Mouse (Mus musculus): ENCODE results near the gene Ube2d3. TPM values are rescaled to one million over a fixed set of nuclear protein-coding genes. Genes with fewer than 3 reads are reported as not detected.

The Ube2d3 gene
- polyA plus RNA-seq, 1 experiment from 2014 or later: 281 TPM

DNA sequence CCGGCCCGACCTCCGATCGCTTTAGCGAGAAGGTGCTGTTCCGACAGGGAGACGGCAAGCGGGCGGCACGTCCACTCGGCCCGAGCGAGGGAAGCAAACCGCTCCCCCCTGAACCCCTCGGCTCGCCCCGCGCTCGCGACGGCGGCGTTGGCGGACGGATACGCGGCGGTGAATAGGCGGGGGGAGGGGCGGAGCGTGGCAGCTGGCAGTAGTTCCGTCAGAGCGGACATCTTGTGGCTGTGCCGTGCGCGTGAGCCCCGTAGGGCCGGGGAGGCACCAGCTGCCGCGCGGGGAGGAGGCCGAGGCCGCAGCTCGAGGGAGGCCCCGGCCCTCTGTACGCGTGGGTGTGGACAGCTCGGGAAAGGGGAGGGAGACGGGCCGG is 573 bp downstream of the Ube2d3 start:
- Histone ChIP-seq H3K4me1 (replicated peaks) (peaks cover 31% of the 10 kb centered on the region), H3K9ac (peak overlapping the region; percentile 98), H3K4me3 (replicated peaks) (peak overlapping the region; percentile 91), H3K36me3 (peaks cover 10% of the 10 kb centered on the region), H3K27me3 (no peaks in the 10 kb centered on the region), H3K9me3 (replicated peaks) (no peaks in the 10 kb centered on the region), H3K4me2 (peak overlapping the region; percentile 85), H3K27ac (peak overlapping the region; percentile 99)
- ATAC-seq (ENCODE audit: low read depth) (peak; percentile 64), DNase-seq (peak; percentile 87)
- 0% methylated on average over 50 of the region's 50 CpGs for WGBS (ENCODE audit: insufficient replicate concordance)

DNA sequence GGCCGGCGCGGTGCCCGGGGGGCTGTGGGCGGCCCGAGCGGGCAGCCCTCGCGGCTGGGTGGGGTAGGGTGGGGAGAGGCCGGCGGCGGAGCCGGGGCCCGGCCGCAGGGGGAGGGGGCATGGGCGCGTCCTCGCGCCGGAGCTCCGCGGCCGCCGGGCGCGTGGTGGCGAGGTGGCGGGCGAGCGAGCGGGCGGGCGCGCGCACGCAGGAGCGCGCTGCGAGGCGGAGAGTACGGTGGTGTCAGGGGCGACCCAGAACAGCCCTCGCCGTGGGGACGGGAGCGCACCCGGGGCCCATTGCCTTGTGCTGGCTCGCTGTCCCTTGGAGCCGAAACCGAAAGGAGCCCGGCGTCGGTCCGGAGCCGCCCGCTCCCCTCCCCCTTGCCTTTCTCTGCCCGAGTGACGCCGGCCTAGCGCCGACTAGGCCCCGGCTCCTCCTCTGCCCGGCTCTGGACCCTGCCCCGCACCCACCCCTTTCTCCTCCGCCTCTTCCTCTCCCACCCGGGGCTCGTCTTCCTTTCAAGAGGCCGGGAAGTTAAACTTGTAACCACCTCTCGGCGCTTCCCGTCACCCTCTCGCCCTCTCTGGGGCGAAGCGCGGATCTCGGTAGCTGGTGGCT is 1.1 kb downstream of the Ube2d3 start:
- no peaks in the 10 kb centered on the region for H3K9me3 ChIP-seq (replicated peaks)
- H3K9ac ChIP-seq: peak overlapping the region; percentile 98
- peak; percentile 66 for ATAC-seq (ENCODE audit: low read depth)
- H3K4me3 ChIP-seq (replicated peaks): peak overlapping the region; percentile 91
- WGBS (ENCODE audit: insufficient replicate concordance): under 1% methylated on average over 61 of the region's 76 CpGs
- H3K27ac ChIP-seq: peak overlapping the region; percentile 99
- no peaks in the 10 kb centered on the region for H3K27me3 ChIP-seq
- peaks cover 32% of the 10 kb centered on the region for H3K4me1 ChIP-seq (replicated peaks)
- peak overlapping the region; percentile 85 for H3K4me2 ChIP-seq
- DNase-seq: peak; percentile 72
- H3K36me3 ChIP-seq: peaks cover 14% of the 10 kb centered on the region

DNA sequence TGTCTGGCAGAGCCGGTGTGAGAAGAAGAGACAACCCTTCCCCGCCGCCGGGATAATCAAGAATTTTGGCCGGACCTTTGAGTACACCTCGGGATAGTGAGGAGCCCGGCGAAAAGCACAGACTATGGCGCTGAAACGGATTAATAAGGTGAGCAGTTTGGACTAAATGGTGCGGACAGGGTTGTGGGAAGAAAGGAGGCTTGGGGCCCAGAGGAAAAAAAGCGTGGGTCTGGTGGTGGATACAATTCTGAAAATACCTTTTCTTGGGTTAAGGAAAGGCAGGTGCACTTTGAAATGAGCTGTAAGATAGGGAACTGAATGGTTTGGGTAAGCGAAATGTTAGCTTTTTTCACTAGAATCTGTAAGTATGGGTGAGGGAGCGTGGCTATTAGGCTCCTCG is 1.7 kb downstream of the Ube2d3 start:
- ATAC-seq (ENCODE audit: low read depth) (no peak), DNase-seq (no peak)
- Histone ChIP-seq H3K4me1 (replicated peaks) (peaks cover 32% of the 10 kb centered on the region), H3K27ac (peak overlapping the region; percentile 99), H3K4me2 (peak overlapping the region; percentile 85), H3K4me3 (replicated peaks) (peak overlapping the region; percentile 91), H3K36me3 (peaks cover 14% of the 10 kb centered on the region), H3K9ac (peak overlapping the region; percentile 98), H3K27me3 (no peaks in the 10 kb centered on the region), H3K9me3 (replicated peaks) (no peaks in the 10 kb centered on the region)
- WGBS (ENCODE audit: insufficient replicate concordance): under 1% methylated on average over 15 of the region's 15 CpGs

DNA sequence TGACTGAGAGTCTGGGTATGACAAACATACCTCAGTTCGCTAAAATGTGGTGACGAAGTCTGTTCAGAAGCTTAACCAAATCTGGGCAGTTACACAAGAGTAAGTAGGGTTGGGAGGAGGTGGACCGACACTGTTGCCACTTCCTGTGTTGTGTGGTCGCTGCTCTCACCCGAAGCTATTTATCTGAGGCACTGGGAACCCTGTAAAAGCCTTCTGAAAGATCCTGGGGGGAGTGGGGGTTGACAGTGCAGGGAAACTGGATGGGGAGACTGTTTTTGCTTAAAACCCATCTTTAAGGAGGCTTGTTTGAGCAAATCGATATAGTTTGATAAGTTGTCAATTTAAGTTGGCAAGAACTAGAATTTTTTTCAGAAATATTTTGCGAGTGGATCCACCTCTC is 2.3 kb downstream of the Ube2d3 start:
- Histone ChIP-seq H3K4me1 (replicated peaks) (peaks cover 36% of the 10 kb centered on the region), H3K9me3 (replicated peaks) (no peaks in the 10 kb centered on the region), H3K4me2 (peak overlapping the region; percentile 85), H3K36me3 (peaks cover 17% of the 10 kb centered on the region), H3K9ac (peak overlapping the region; percentile 98), H3K27me3 (no peaks in the 10 kb centered on the region), H3K27ac (peak overlapping the region; percentile 99), H3K4me3 (replicated peaks) (peak overlapping the region; percentile 91)
- ATAC-seq (ENCODE audit: low read depth) (no peak), DNase-seq (peak; percentile 46)
- 7% methylated on average over 7 of the region's 7 CpGs for WGBS (ENCODE audit: insufficient replicate concordance)

DNA sequence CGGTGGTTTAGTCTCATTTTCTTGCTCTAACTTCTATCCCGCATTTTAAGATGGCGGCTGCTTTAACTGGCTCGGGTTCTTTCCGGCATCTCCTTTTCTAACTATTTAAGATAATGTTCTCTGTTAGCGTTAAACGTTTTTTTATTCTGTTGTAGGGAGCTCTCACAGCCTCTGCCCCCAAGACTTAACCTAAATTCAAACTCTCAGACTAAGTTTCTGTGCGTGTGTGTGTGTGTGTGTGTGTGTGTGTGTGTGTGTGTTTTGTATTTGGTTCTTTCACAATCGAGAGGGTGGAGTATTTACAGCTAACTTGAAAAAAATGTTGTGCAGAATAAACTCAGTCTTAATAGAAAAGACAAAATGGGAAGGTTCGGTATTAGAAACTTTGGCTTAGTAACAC is 2.7 kb downstream of the Ube2d3 start:
- H3K4me3 ChIP-seq (replicated peaks): peak overlapping the region; percentile 91
- no peaks in the 10 kb centered on the region for H3K9me3 ChIP-seq (replicated peaks)
- peak overlapping the region; percentile 85 for H3K4me2 ChIP-seq
- peaks cover 17% of the 10 kb centered on the region for H3K36me3 ChIP-seq
- DNase-seq (no peak), ATAC-seq (ENCODE audit: low read depth) (no peak)
- no peaks in the 10 kb centered on the region for H3K27me3 ChIP-seq
- peak overlapping the region; percentile 99 for H3K27ac ChIP-seq
- peaks cover 36% of the 10 kb centered on the region for H3K4me1 ChIP-seq (replicated peaks)
- 24% methylated on average over 10 of the region's 10 CpGs for WGBS (ENCODE audit: insufficient replicate concordance)
- H3K9ac ChIP-seq: peak overlapping the region; percentile 98

DNA sequence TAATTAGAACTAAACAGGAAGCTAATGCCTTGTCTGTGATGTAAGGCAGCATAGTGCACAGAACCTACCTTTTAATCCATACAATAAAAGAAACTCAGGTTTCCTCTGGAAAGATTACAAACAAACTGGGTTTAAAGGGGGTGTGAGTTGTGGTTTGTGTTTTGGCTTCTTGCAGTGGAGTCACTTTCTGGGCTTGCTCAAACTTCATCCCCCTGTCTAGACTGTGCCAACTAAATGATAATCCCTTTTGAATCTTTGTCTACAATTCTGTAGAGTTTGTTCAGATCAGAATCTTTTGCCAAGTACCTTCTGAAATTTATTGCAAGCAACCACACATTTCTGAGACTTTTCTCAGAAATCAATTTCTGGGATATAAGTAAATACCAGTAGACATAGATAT is 7.0 kb downstream of the Ube2d3 start:
- no peak for ATAC-seq (ENCODE audit: low read depth)
- Histone ChIP-seq H3K4me1 (replicated peaks) (peaks cover 24% of the 10 kb centered on the region), H3K4me3 (replicated peaks) (no peak overlapping the region), H3K4me2 (no peak overlapping the region), H3K27me3 (no peaks in the 10 kb centered on the region), H3K9me3 (replicated peaks) (no peaks in the 10 kb centered on the region), H3K27ac (no peak overlapping the region), H3K36me3 (peaks cover 26% of the 10 kb centered on the region), H3K9ac (no peak overlapping the region)
- no peak for DNase-seq

DNA sequence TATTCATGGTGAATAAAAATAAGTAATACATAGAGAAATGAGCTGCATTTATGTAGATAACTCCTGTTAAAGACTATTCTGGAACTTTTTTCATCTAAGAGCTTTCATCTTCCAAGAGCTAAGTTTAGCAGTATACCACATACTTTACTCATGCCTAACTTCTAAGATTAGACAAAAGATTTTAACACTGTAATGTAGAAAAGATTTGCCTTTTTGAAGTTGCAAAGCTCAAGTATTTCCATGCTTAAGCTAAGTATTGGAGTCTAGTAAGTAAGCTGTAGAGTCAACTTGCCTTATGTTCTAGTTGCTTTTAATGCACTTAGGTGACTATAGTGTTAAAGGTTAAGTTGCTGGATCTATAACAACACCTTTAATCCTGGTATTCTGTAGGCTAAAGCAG is 21.0 kb downstream of the Ube2d3 start:
- ATAC-seq (ENCODE audit: low read depth): no peak
- Histone ChIP-seq H3K4me1 (replicated peaks) (no peaks in the 10 kb centered on the region), H3K9me3 (replicated peaks) (no peaks in the 10 kb centered on the region), H3K27ac (no peak overlapping the region), H3K4me3 (replicated peaks) (no peak overlapping the region), H3K4me2 (no peak overlapping the region), H3K36me3 (peaks cover 62% of the 10 kb centered on the region), H3K9ac (no peak overlapping the region), H3K27me3 (no peaks in the 10 kb centered on the region)
- no peak for DNase-seq

DNA sequence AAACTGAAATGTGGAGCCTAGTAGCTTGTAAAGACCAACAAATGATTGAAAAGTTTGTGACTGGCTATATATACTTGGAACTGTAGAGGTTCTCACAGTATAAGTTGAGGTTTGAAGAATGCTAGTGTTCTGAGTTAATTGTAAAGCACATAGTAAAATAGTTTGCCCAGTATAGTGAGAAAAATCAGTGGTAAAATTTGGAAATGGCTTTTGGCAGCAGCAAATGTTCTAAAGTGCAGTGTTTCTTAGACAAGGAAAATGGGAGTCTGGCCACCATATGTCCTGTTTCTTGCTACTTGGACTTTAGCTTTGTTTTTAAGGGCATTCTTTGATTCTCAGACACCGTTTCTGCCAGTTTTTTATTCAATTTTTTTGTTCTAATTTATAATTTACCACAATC is 30.5 kb downstream of the Ube2d3 start:
- ATAC-seq (ENCODE audit: low read depth) (no peak), DNase-seq (no peak)
- 0 out of 2 replicates have a peak, but pooled peaks cover 4% of the 10 kb centered on the region for H3K4me1 ChIP-seq (replicated peaks)
- no peak overlapping the region for H3K4me3 ChIP-seq (replicated peaks)
- H3K4me2 ChIP-seq: no peak overlapping the region
- no peaks in the 10 kb centered on the region for H3K27me3 ChIP-seq
- H3K27ac ChIP-seq: no peak overlapping the region
- H3K9ac ChIP-seq: no peak overlapping the region
- whole genome bisulfite sequencing (ENCODE audit: insufficient replicate concordance): 84% methylated on average over 1 of the region's 1 CpGs
- no peaks in the 10 kb centered on the region for H3K9me3 ChIP-seq (replicated peaks)
- peaks cover 18% of the 10 kb centered on the region; the same call in 1 of the 2 replicates for H3K36me3 ChIP-seq

DNA sequence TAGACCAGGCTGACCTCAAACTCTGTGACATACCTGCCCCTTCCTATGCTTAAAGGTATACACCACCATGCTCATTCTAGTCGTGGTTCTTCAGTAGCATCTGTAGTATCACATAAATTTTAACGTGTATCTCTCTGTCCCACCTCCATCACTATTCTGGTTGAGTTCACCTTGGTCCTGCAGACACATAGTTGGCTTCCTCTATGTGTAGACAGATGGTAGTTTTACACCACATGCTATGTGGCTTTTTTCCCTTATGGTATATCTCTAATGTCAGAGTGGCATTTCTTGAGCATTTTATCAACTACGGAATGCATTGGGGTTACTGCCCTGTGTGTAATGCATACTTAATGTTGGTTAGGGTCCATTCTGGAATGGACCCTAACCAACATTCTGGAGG is 31.2 kb downstream of the Ube2d3 start:
- Histone ChIP-seq H3K27ac (no peak overlapping the region), H3K4me2 (no peak overlapping the region), H3K36me3 (peaks cover 15% of the 10 kb centered on the region; the same call in 1 of the 2 replicates), H3K9ac (no peak overlapping the region), H3K9me3 (replicated peaks) (no peaks in the 10 kb centered on the region), H3K27me3 (no peaks in the 10 kb centered on the region), H3K4me1 (replicated peaks) (0 out of 2 replicates have a peak, but pooled peaks cover 4% of the 10 kb centered on the region), H3K4me3 (replicated peaks) (no peak overlapping the region)
- 42% methylated on average over 3 of the region's 3 CpGs for WGBS (ENCODE audit: insufficient replicate concordance)
- DNase-seq (no peak), ATAC-seq (ENCODE audit: low read depth) (no peak)

DNA sequence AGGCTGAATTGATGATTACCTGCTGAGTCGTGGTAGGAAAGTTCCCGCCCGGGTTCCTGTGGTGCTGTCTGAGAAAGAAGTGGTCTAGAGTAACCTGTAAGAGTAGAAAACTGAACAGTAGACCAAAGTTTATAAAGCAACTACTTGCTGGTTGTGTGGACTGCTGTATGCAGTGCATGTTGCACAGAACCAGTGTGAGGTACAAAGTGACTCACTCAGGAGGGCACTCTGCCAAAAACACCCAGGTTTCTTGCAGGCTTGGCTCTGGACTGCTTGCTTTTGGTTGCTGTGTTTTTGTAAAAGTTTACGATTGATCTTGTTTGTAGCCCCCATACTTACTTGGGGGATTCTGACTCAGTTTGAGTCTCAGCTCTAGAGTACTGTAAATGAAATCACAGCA is 32.0 kb downstream of the Ube2d3 start:
- Histone ChIP-seq H3K9me3 (replicated peaks) (no peaks in the 10 kb centered on the region), H3K4me2 (no peak overlapping the region), H3K9ac (no peak overlapping the region), H3K36me3 (peaks cover 9% of the 10 kb centered on the region; the same call in 1 of the 2 replicates), H3K27ac (no peak overlapping the region), H3K27me3 (no peaks in the 10 kb centered on the region), H3K4me1 (replicated peaks) (0 out of 2 replicates have a peak, but pooled peaks cover 4% of the 10 kb centered on the region), H3K4me3 (replicated peaks) (no peak overlapping the region)
- WGBS (ENCODE audit: insufficient replicate concordance): 48% methylated on average over 4 of the region's 4 CpGs
- ATAC-seq (ENCODE audit: low read depth) (no peak), DNase-seq (no peak)

DNA sequence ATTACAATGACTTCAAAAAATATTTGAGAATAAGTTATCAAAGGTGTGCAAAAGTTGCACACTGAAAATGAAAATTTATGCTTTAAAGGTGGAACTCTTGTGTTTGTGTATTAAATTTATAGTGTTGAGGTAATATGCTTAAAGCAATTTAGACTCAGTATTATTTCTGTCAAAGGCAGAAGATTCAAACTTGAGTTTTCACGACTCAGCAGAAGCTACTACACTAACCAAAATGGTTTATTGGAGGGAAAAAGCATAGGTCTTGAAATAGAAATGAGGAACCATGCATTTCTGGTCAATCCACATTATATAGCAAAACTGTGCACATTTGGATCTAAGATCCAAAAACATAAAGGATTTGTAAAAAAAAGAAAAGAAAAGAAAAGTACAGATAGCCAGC is 32.9 kb downstream of the Ube2d3 start:
- ATAC-seq (ENCODE audit: low read depth): no peak

DNA sequence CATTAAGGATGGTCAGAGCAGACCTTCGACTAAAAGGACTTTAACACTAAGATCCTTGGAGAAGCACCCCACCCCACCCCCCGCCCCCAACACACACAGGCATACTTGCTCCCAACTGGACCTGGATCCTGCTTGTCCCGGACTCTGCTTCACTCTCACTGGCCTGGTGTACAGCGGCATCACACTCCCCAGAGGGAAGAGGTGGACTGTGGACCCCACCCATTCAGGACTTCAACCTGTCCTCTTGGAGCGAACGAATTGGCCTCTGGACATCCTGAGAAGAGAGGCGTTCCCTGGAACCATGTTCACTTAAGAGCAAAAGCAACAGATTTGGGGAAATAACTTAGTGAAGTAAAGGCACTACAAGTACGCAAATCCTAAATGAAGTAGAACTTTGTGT is 37.1 kb downstream of the Ube2d3 start:
- WGBS (ENCODE audit: insufficient replicate concordance): 75% methylated on average over 8 of the region's 8 CpGs
- Histone ChIP-seq H3K4me1 (replicated peaks) (0 out of 2 replicates have a peak, but pooled peaks cover under 1% of the 10 kb centered on the region), H3K4me3 (replicated peaks) (no peak overlapping the region), H3K27me3 (no peaks in the 10 kb centered on the region), H3K27ac (no peak overlapping the region), H3K9ac (no peak overlapping the region), H3K4me2 (no peak overlapping the region), H3K9me3 (replicated peaks) (no peaks in the 10 kb centered on the region), H3K36me3 (no peaks in the 10 kb centered on the region)
- ATAC-seq (ENCODE audit: low read depth): no peak
- DNase-seq: no peak

More for the DNA sequence above, 32.9 kb downstream of the Ube2d3 start:
- Histone ChIP-seq H3K4me1 (replicated peaks) (0 out of 2 replicates have a peak, but pooled peaks cover 4% of the 10 kb centered on the region), H3K27ac (no peak overlapping the region), H3K36me3 (peaks cover 6% of the 10 kb centered on the region; the same call in 1 of the 2 replicates), H3K4me2 (no peak overlapping the region), H3K4me3 (replicated peaks) (no peak overlapping the region), H3K27me3 (no peaks in the 10 kb centered on the region), H3K9me3 (replicated peaks) (no peaks in the 10 kb centered on the region), H3K9ac (no peak overlapping the region)
- WGBS (ENCODE audit: insufficient replicate concordance): 45% methylated on average over 1 of the region's 1 CpGs
- DNase-seq: no peak
